Mouse (Mus musculus) megakaryocyte, embryonic 14.5 days (primary cell): ENCODE measurements around the gene Cdc42ep2. TPM values are rescaled to one million over a fixed set of nuclear protein-coding genes. Genes with fewer than 3 reads are reported as not detected.
"Not testable (repeated sequence)": the region's sequence is repeated elsewhere in the genome, so short reads cannot be mapped to it uniquely, and the experiment has no call there.

Experiments used
- H3K27me3 ChIP-seq: replicated peaks from 2 replicates; pipeline ENCODE3; 2012; ENCODE audit warnings: inconsistent platforms
- H3K36me3 ChIP-seq: replicated peaks from 2 replicates; pipeline ENCODE3; 2012; ENCODE audit warnings: low read length, inconsistent platforms, mixed read lengths
- H3K4me1 ChIP-seq: 2 replicates; pipeline ENCODE4 v1.6.1; 2012; ENCODE audit warnings: inconsistent platforms
- H3K4me3 ChIP-seq: replicated peaks from 2 replicates; pipeline ENCODE3; 2012; ENCODE audit warnings: moderate library complexity, mild to moderate bottlenecking, inconsistent platforms
- H3K9me3 ChIP-seq: 2 replicates; pipeline ENCODE4 v1.6.1; 2012; ENCODE audit warnings: inconsistent platforms
- FLI1 ChIP-seq: IDR thresholded peaks from 2 replicates; pipeline ENCODE4 v1.6.1; 2012; ENCODE audit warnings: low read length, inconsistent platforms, mixed read lengths
- GATA1 ChIP-seq: IDR thresholded peaks from 3 replicates; pipeline ENCODE4 v1.6.1; 2012; ENCODE audit warnings: mixed read lengths, low read length, inconsistent platforms, borderline replicate concordance
- polyA plus RNA-seq: library from polyadenylated mRNA; stranded (reverse); fragments of >175 nt; gene quantifications from 2 replicates; pipeline ENCODE4 v1.2.3, GENCODE M21; 2012; ENCODE audit warnings: low replicate concordance; ENCODE audit not compliant: insufficient read depth

Cdc42ep2 gene
- polyA plus RNA-seq, 1 experiment, result 4.4 TPM

DNA sequence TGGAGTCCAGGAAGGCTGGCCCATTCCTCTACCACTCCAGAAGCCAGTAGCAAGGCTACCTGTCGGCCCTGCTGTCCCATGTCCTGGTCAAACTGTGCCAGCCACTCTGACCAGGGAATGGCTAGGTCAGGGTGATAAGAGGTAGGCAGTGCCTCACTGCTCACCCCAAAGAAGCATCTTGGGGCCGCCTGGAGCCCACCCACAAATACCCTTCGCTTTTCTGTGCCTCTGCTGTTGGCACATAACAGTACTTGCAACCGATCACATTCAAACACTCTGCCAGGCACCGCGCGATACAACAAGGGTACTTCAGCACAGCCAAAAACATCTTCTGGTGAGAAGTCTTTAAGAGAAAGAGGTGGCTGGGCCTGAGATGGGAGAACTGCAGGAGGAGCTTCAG is 32.4 kb downstream of the Cdc42ep2 start:
- H3K27me3 ChIP-seq, result no peaks in the 10 kb centered on the region
- H3K4me3 ChIP-seq, result no peak overlapping the region
- TF ChIP-seq FLI1 (no peak), GATA1 (no peak)
- H3K36me3 ChIP-seq, result peaks cover 67% of the 10 kb centered on the region
- no peaks in the 10 kb centered on the region for H3K9me3 ChIP-seq
- peaks cover 41% of the 10 kb centered on the region for H3K4me1 ChIP-seq

DNA sequence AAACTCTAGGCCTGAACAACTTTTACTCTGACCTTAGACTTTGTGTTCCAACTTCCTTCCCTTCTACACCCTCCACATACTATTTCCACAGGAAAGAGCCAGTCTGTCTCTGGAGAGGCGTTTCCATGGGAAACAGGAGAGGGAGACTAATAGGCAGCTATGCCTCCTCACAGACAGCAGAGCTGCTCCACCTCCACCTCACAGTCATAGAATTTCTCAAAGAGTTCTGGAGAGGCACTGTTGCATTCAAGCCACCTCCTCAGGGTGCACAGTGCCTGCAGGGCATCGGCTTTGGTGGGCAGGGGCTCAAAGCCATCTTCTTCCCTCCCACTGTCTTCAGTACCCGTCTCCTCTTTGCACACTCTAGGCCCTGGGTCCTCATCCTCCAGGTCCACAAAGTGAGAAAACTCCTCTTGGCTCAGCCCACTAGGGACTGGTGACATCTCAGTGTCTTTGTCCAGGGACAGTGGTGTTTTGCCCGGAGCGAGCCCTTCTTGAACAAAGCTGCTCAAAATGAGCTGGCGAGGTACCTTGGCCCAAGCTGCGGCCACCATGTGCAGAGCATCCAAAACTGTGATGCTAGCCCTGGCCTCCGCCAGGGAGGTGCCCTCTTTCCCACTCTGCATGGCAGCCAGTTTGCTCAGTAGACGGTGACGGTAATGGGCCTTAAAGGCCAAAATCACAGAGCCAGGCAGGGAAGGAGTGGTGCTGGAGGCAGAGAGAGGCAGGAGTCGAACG is 32.9 kb downstream of the Cdc42ep2 start:
- Histone ChIP-seq H3K4me1 (peaks cover 47% of the 10 kb centered on the region), H3K36me3 (peaks cover 67% of the 10 kb centered on the region), H3K9me3 (no peaks in the 10 kb centered on the region), H3K4me3 (no peak overlapping the region), H3K27me3 (no peaks in the 10 kb centered on the region)
- TF ChIP-seq GATA1 (no peak), FLI1 (no peak)

- no peak overlapping the region for H3K4me3 ChIP-seq
- no peaks in the 10 kb centered on the region for H3K27me3 ChIP-seq
- peaks cover 67% of the 10 kb centered on the region for H3K36me3 ChIP-seq
- H3K9me3 ChIP-seq, result no peaks in the 10 kb centered on the region
- no peak; the same call in 1 of the 2 replicates for TF ChIP-seq FLI1
- no peak for TF ChIP-seq GATA1
- H3K4me1 ChIP-seq, result peaks cover 48% of the 10 kb centered on the region
These were observed 35.4 kb downstream of the Cdc42ep2 start for GRCm38 (mm10) chr19:5889211-5889610.

GRCm38 (mm10) chr19:5887234-5887815 is 37.3 kb downstream of the Cdc42ep2 start:
- Histone ChIP-seq H3K27me3 (no peaks in the 10 kb centered on the region), H3K4me3 (no peak overlapping the region), H3K36me3 (peaks cover 73% of the 10 kb centered on the region), H3K9me3 (no peaks in the 10 kb centered on the region), H3K4me1 (peaks cover 41% of the 10 kb centered on the region)
- TF ChIP-seq GATA1, result no peak
- no peak for TF ChIP-seq FLI1

DNA sequence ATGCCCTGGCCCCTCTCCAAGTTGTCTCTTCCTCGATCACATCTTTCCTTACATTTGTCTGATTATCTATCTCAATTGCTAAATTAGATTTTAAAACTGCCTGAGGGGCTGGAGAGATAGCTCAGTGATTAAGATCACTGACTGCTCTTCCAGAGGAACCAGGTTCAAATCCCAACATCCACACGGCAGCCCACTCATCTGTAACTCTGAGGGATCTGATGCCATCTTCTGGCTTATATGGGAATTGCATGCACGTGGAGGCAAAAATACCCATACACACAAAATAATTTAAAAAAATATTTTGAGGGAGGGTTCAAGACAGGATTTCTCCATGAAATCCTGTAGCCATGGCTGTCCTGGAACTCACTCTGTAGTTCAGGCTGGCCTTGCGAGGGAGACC is 38.8 kb downstream of the Cdc42ep2 start:
- Histone ChIP-seq H3K36me3 (peaks cover 76% of the 10 kb centered on the region), H3K27me3 (no peaks in the 10 kb centered on the region), H3K4me1 (peaks cover 37% of the 10 kb centered on the region), H3K9me3 (no peaks in the 10 kb centered on the region), H3K4me3 (no peak overlapping the region)
- TF ChIP-seq FLI1 (no peak), GATA1 (no peak)

GRCm38 (mm10) chr19:5883935-5884334 is 40.7 kb downstream of the Cdc42ep2 start:
- H3K27me3 ChIP-seq, result no peaks in the 10 kb centered on the region
- H3K4me1 ChIP-seq, result peaks cover 56% of the 10 kb centered on the region
- H3K9me3 ChIP-seq, result no peaks in the 10 kb centered on the region
- H3K36me3 ChIP-seq, result peaks cover 83% of the 10 kb centered on the region
- no peak overlapping the region for H3K4me3 ChIP-seq
- no peak for TF ChIP-seq FLI1
- no peak for TF ChIP-seq GATA1

DNA sequence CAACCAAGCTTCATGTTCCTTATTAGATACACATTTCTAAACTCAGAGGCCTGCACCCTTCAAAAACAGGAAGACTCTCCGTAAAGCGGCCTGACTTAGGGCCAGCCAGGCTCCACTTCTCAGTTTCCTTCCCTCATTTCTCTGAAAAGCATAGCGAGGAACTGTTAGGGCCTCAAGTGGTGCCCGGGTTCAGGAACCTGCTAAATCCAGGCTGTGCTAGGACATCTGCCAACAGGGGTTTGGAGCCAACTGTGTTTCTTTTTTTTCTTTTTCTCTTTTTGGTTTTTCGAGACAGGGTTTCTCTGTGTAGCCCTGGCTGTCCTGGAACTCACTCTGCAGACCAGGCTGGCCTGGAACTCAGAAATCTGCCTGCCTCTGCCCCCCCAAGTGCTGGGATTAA is 42.5 kb downstream of the Cdc42ep2 start:
- not testable (repeated sequence) for H3K27me3 ChIP-seq, H3K4me3 ChIP-seq, H3K9me3 ChIP-seq
- Histone ChIP-seq H3K4me1 (peaks cover 65% of the 10 kb centered on the region), H3K36me3 (peaks cover 75% of the 10 kb centered on the region)

DNA sequence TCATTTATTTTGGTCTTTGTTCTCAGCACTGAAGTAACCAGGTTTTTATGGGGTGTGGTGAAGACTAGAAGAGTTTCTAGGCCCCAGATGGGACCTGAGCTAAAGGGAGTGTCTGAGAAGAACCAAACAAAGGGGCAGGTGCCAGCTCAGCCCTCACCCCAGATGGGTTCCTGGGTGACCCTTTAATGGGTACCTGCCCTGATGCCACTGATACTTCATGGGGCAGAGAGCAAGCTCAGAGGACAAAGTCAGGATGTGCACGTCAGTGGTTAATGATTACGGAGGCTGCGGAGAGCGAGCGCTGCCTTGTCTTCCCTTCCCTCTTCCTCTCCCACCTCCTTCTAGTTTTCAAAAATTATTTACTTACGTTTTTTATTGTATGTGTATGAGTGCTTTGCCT is 43.5 kb downstream of the Cdc42ep2 start:
- no peak overlapping the region for H3K4me3 ChIP-seq
- H3K36me3 ChIP-seq, result peaks cover 69% of the 10 kb centered on the region
- TF ChIP-seq FLI1 (no peak), GATA1 (no peak)
- no peaks in the 10 kb centered on the region for H3K9me3 ChIP-seq
- peaks cover 67% of the 10 kb centered on the region for H3K4me1 ChIP-seq
- no peaks in the 10 kb centered on the region for H3K27me3 ChIP-seq

DNA sequence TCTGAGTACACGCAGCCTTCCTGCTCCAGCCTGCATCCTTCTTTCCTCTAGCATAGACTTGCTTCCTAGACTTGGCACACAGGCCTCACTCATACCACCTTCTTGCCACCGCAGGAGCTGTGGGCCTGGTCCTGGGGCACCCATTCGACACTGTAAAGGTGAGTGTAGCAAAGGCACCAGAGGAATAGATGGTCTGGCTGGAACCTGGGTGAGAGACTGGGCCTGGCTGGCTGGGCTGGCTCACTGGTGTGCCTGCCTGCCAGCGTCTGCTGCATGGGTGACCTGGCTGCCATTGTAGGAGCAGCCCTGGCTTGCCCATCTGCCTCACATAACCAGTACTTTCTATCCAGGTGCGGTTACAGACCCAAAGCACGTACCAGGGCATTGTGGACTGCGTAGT is 44.9 kb downstream of the Cdc42ep2 start:
- Histone ChIP-seq H3K27me3 (no peaks in the 10 kb centered on the region), H3K4me1 (peaks cover 73% of the 10 kb centered on the region), H3K4me3 (peak overlapping the region; percentile 77), H3K9me3 (no peaks in the 10 kb centered on the region), H3K36me3 (peaks cover 56% of the 10 kb centered on the region)
- TF ChIP-seq FLI1 (no peak), GATA1 (no peak)

GRCm38 (mm10) chr19:5878916-5879315 is 45.7 kb downstream of the Cdc42ep2 start:
- no peak for TF ChIP-seq FLI1
- no peak for TF ChIP-seq GATA1
- peaks cover 50% of the 10 kb centered on the region for H3K36me3 ChIP-seq
- peak overlapping the region; percentile 91 for H3K4me3 ChIP-seq
- H3K27me3 ChIP-seq, result no peaks in the 10 kb centered on the region
- peaks cover 74% of the 10 kb centered on the region for H3K4me1 ChIP-seq
- no peaks in the 10 kb centered on the region for H3K9me3 ChIP-seq
